Mouse (Mus musculus) layer of hippocampus, adult 11-12 months (tissue): ENCODE data around the gene Fxr2.
A peak's percentile ranks its signal among the peaks of the same experiment; 100 is the strongest.

Experiments
- DNase-seq: peaks from one replicate; pipeline ENCODE4 v3.0.0; 2022; ENCODE audit warnings: low spot score

Gene Fxr2

GRCm38 (mm10) chr11:69632284-69633089 is at the start of gene Fxr2:
TSS of gene Fxr2 (plus strand) at chr11:69632990.
- DNase-seq: peak; percentile 100

GRCm38 (mm10) chr11:69584008-69584407 is 48.8 kb upstream of the Fxr2 start:
- DNase-seq: no peak

- DNase-seq: no peak
These were observed 47.9 kb upstream of the Fxr2 start for GRCm38 (mm10) chr11:69584937-69585336.

- no peak for DNase-seq
These were observed 47.0 kb upstream of the Fxr2 start for GRCm38 (mm10) chr11:69585718-69586325.

- no peak for DNase-seq
These were observed 43.5 kb upstream of the Fxr2 start for GRCm38 (mm10) chr11:69589207-69589834.

DNA sequence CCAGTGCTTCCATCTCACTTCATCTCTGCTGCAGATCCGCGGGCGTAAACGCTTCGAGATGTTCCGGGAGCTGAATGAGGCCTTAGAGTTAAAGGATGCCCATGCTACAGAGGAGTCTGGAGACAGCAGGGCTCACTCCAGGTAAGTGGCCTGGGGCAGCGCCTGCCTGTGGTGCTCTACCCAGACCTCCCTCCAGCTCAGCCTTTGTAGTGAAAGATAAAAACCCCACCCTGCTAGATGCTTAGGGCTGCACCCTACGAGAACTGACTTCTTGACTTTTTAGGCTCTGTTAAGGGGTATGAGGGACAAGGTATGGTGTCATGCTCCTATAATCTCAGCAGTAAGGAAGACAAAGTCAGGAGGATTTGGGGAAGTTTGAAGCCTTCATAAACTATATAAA is 42.2 kb upstream of the Fxr2 start:
- DNase-seq: no peak

GRCm38 (mm10) chr11:69591424-69591823 is 41.4 kb upstream of the Fxr2 start:
- DNase-seq: no peak

- DNase-seq: peak; percentile 71
These were observed 40.7 kb upstream of the Fxr2 start for GRCm38 (mm10) chr11:69591899-69592637.

GRCm38 (mm10) chr11:69592799-69593198 is 40.0 kb upstream of the Fxr2 start:
- no peak for DNase-seq

DNA sequence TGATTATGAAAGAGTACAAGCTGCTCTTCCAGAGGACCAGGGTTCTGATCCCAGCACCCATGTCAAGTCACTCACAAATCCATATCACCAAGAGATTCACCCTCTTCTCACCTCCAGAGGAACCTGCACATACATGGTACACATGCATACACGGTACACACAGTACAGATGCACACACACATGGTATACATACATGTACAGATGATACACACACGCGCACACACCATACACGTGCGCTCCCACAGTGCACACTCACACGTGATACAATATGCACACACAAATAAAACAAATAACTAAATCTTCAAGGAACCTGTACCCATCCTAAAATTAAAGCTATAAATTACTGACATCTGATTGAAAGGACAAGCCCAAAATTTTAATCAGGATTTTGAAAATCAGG is 37.9 kb upstream of the Fxr2 start:
- DNase-seq: no peak

DNA sequence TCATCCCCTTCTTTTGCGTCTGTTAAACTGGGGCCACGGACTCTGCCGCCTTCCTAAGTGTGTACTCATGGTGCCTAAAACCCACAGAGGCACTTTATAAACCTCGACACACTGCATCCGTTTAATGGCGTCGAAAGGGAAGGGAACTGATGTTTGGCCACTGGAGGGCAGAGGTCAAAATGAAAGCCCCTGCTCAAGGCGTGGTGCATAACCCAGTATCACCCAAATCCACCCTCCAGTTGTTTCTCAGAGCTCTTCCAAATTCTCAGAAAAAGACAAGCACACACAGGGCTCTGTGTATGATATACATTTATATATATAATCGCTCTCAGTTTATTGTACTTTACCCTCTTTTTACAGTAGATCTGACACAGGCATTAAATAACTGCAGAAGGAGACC is 33.4 kb upstream of the Fxr2 start:
- no peak for DNase-seq

- peak; percentile 75 for DNase-seq
These were observed 32.7 kb upstream of the Fxr2 start for GRCm38 (mm10) chr11:69600098-69600497.

DNA sequence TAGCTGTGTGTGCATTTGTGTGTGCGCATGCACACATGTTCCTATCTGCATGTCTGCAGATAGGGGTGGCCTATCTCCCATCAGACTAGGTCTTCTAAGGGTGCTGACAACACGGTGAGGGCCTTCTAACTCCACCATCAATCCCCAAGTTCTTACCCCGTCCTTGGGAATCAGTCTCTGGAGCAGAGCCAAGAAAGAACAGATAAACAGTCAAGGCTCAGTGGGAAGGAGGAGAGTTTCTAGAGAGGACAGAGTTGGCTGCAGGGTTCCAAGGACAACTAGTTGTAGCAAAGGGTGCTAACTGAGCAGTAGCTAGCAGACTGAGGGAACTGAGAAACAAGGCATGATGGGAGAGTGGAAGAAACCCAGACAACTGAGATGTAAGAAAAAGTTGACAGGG is 31.0 kb upstream of the Fxr2 start:
- no peak for DNase-seq

- no peak for DNase-seq
These were observed 29.3 kb upstream of the Fxr2 start for GRCm38 (mm10) chr11:69603516-69603915.

GRCm38 (mm10) chr11:69604347-69604746 is 28.4 kb upstream of the Fxr2 start:
- DNase-seq: no peak

- DNase-seq: no peak
These were observed 27.8 kb upstream of the Fxr2 start for GRCm38 (mm10) chr11:69604795-69605664.

DNA sequence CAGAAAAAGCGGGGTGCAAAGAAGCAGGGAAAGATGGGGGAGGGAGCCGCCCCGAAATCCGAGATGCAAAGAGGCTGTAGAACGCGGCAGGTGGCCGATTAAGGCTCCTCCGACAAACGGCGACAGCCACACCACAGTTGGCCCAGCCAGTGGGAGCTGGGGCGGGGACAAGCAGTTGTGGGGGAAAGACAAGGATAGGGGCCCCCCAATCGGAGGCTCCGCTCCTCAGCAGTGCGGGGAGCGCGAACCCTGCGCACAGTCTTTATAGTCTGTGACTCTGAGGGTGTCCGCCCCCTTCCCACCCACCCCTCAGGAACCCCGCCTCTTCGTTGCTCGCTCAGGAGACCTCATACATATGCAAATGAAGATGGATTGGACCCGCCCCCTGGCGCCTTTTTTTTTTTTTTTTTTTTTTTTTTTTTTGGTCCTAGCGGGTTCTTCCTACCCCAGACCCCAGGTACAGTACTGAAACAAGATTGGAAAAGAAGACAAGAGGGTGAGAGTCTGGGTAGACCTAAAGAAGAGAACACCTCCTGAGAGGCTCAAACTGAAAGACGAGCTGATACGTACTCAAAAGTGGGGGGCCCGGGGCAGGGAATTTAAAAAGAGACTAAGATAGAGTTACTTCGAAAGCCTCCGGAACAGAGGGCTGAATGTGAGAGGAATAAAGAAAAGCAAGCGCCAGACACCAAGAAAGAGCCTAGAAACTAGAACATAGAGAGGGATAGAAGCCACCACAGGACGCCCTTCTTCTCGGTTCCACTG is 26.9 kb upstream of the Fxr2 start, which contains the start of gene Atp1b2:
Gene Atp1b2, minus strand, starts transcription at position 217 of the 765 bp plus-strand sequence.
- DNase-seq: peak; percentile 77

GRCm38 (mm10) chr11:69606491-69606795 is 26.3 kb upstream of the Fxr2 start:
- no peak for DNase-seq

DNA sequence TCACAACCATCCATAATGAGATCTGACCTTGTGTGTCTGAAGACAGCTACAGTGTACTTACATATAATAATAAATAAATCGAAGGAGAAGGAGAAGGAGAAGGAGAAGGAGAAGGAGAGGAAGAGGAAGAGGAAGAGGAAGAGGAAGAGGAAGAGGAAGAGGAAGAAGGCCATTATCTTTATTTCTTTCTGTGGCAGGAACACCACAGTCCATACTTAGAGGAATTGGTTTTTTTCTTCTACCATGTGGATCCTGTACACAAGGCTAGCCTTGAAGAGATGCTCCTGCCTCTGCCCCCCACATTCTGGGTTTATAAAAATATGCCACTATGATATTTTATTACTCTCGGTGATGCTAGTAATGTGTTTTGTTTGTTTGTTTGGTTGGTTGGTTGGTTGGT is 26.0 kb upstream of the Fxr2 start:
- no peak for DNase-seq

GRCm38 (mm10) chr11:69608525-69608924 is 24.3 kb upstream of the Fxr2 start:
- no peak for DNase-seq

DNA sequence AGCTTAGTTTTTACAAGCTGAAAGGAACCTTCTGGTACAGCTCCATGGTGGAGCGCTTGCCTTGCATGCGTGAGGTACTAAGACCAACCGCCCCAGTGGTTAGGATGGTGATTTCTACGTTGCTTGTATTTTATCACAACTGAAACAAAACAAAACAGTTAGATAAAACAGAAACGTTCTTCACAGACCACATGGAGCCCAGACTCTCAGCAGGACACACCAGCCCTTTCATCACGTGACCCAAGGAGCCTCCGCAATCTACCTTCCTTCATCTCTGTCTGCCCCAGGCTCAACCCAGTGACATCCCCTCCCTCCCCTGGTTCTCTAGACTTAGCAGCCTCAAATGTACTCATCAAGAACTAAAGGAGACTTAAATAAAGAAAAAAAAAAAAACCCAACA is 23.4 kb upstream of the Fxr2 start:
- no peak for DNase-seq
